Mouse (Mus musculus): ENCODE data around the gene Zmiz1.

Zmiz1 gene

DNA sequence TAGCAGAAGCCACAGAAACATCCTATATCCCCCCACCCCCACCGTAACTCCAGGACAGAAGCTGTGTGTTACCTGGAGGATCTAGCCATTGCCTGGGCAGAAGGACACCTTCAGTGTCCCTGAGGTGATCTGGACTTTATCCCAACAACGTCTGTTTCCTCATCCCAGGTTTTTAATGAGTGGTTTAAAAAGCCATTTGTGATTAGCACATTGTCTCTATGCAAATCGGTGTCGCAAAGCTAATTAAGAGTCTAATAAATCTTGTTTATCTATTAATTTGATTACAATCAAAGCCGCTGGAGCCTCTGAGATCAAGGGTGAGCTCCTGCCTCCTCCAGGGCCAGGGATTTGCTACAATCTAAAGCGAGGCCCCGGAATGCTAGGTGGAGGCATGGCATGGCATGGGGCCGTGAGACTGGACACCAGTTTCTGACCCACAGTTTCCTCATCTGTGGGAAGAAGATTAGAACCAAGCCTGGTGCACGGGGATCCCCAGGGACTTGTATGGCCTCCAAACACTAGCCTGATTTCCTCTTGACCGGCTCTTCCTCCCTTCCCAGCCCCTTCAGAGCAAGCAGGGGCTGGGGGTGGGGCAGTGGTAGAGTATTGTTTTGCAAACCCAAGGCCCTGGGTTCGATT, 180.3 kb downstream of the Zmiz1 start:
- DNase-seq (ENCODE audit: low read depth, low spot score): no peak

DNA sequence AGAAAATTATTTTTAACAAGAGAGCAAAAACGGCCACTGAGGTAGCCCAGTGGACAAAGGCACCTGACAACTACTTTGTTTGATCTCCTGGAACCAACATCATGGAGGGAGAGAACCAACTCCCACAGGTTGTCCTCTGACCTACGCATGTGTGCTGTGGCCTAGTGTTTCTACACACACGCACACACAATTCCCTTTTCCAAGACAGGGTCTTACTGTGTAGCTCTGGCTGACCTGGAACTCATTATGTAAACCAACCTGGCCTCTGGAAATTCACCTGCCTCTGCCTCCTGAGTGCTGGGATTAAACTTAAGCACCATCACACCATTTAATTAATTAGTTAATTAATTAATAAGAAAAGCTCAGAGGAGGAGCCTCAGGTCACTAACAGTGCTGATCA, 181.0 kb downstream of the Zmiz1 start:
- DNase-seq (ENCODE audit: low read depth, low spot score): no peak

DNA sequence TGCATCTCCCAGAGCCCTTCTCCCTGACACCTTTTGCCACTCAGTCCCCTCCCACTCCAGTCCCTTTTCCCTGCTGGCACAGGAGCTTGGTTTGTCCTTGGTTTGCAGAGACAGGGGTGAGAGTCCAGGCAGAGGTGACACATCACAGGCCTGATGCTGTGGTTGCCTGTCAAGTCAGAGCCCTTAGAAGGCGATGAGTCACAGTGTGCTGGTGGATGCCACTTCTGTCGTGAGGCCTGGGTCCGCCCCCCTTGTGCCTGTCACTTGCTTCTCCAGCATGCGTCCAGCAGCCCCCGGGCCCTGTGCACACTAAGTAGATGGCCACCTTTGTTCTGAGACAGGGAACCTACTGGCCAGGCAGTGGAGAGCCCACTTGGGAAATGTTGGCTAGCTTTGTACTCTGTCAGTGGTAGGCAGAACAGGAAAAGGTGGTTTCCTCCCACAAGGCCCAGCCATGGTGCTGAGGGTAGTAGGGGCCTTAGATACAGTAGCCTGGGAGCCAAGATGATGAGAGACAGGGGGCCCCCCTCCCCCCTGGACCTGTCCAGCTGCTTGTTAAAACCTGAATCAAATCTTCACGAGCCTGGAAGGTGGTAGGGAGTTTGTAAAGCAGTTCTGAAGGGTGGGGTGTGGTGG, 181.6 kb downstream of the Zmiz1 start:
- peak; percentile 80 for DNase-seq (ENCODE audit: low read depth, low spot score)

DNA sequence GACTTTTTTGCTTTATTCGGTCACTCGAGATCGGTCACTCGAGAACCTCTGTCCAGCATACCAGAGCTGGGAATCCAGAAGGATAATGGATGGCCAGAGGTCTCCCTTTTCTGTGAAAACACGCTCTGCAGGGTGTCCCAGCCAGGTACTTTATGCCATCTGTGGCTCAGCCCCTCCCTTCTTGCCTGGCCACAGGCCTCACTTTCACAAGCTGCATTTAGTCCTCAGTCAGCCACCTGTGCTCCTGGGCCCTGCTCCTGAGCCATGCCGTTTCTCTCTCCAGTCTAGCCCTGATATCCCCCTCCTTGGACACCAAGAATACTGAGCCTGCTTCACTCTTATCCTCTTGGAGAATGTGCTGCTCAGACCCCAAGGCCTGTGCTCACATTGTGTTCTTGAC, 182.1 kb downstream of the Zmiz1 start:
- peak; percentile 73 for DNase-seq (ENCODE audit: low read depth, low spot score)

DNA sequence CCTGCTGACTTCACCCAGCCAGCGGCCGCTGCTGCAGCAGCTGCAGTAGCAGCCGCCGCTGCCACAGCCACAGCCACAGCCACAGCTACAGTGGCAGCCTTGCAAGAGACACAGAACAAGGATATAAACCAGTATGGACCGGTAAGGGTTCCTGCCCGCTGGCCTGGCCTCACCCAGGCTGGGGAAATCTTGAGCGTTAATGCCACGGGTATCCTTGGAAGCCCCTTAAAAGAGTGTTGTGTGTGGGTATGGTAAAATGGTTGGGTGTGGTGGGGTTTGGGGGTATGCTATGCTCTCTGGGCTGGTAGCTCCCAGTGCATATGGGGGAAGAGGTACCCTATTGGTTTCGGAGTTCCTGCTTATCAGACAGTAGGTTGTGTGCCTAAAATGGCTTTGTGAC, 186.7 kb downstream of the Zmiz1 start:
- DNase-seq (ENCODE audit: low read depth, low spot score): no peak

DNA sequence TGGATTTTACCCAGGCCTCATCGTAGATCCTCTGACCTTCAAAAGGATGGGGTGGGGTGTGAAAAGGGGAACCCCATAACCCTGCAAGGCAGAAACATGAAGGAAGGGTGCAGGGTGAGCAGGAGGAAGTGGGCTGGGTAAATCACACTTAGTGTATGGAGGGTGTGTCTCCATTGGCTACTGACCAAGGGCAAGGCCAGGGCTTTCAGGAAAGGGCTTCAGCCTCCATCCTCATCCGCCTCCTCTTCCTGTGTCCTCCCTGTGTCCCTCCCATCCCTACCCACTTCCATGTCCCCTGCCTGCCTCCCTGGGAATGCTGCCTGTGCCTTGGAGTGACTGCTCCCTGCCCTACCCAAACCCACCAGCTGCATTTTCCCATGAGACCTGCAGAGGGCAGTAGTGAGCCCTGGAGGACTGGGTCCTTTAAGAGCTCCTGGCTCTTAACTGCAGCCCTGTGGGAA, 187.2 kb downstream of the Zmiz1 start:
- DNase-seq (ENCODE audit: low read depth, low spot score): peak; percentile 85

DNA sequence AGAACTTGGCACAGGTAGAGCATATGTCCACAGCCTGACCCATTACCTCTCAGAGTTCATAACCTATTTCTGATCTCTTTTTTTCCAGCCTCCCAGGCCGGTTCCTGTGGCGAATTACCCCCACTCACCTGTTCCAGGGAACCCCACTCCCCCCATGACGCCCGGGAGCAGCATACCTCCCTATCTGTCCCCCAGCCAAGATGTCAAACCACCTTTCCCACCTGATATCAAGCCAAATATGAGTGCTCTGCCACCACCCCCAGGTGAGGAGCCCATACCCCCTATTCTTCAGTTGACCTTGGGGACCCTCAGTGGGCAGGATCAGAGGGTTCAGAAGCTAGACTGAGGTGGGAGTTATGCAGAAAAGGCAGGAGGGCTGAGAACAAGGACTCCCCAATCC, 192.1 kb downstream of the Zmiz1 start:
- DNase-seq (ENCODE audit: low read depth, low spot score): no peak

DNA sequence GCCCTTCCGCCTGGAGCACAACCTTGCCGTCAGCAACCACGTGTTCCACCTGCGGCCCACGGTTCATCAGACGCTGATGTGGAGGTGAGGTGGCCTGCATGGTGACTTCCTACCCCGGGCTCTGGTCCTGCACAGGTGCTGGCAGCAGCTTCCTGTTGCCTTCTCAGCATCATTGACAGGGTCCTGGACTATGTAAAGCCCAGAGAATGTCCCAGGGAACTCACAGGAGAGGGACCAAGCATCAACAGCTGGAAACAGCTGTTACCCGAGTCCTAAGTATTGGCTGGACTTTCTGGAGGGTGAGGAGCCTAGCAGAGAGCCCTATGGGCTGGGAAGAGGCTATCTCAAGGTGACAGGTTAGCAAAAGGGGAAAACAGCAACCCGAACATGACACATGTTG, 192.9 kb downstream of the Zmiz1 start:
- DNase-seq (ENCODE audit: low read depth, low spot score): no peak

DNA sequence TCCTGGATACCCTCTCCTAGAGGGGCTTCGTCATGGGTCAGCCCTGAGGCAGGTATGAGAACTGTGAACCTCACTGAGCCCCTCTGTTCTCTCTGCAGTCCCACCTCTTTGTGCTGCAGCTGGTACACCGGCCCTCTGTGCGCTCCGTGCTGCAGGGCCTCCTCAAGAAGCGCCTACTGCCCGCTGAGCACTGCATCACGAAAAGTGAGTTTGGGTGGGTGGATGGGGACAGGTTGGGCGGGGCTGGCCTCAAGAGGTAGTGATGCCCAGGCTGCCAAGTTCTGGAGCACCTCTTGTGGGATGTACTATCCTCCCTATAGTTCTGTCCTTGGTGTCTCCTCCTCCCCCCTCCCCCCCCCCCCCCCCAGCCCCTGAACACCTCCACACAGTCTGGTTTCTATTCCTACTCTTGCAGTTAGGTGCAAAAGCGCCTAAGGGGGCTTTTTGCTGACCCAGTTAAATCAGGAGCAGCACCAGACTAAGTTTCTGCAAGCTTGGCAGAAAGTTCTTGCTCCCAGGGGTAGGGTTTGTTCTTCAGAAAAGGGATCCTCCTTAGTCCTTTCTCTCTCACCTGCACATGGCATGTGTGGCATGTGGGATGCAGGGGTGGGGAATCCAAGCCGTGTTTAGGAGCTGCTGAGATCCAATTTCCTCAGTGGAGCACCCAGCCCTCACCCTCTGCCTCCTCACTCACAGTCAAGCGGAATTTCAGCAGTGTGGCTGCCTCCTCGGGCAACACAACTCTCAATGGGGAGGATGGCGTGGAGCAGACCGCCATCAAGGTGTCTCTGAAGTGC, 195.6 kb downstream of the Zmiz1 start:
- DNase-seq (ENCODE audit: low read depth, low spot score): peak; percentile 87

DNA sequence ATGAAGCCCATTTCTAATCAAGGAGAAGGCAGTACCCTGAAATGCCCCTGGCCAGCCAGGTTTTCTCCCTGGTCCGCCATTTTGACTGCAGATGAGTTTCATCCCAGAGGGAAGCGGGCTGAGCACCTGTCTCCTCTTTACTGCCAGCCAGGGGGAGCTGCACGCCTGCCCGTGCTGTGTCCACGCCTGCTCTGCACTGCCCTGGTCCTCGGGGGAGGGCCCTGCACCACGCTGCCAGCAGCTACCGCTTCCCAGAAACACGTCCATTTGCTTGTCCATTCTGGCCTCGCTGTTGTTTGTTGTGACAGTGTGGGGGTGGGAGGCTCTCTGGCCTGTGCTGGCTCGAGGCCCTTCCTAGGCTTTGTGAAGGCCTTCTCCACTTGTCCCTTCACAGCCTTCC, 201.7 kb downstream of the Zmiz1 start:
- peak; percentile 80 for DNase-seq (ENCODE audit: low read depth, low spot score)

DNA sequence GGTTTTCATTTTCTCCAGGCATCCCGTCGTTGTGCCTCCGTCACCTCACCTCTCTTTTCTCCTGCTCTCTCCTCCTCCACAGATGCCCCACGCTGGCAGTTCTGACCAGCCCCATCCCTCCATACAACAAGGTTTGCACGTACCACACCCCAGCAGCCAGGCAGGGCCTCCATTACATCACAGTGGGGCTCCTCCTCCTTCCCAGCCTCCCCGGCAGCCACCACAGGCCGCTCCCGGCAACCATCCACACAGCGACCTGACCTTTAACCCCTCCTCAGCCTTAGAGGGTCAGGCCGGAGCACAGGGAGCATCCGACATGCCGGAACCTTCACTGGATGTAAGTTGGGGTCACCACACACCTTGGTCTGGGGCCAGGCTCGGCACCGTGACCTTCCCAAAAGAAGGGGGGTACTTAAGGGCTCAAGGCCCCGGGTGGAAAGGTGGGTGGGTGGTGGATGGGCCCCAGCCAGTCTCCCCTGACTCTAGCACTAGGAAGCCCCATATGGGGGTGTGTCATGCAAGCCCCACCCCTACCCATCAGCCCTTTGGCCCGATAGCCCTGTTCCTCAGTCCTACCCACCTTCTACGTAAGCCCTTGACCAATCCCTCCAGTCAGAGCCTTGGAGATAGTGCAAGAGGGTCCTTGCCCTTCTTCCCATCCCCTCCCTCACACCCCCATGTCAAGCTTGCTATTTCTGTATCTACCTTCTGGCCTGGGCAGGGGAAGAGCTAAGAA, 202.4 kb downstream of the Zmiz1 start:
- DNase-seq (ENCODE audit: low read depth, low spot score): no peak

DNA sequence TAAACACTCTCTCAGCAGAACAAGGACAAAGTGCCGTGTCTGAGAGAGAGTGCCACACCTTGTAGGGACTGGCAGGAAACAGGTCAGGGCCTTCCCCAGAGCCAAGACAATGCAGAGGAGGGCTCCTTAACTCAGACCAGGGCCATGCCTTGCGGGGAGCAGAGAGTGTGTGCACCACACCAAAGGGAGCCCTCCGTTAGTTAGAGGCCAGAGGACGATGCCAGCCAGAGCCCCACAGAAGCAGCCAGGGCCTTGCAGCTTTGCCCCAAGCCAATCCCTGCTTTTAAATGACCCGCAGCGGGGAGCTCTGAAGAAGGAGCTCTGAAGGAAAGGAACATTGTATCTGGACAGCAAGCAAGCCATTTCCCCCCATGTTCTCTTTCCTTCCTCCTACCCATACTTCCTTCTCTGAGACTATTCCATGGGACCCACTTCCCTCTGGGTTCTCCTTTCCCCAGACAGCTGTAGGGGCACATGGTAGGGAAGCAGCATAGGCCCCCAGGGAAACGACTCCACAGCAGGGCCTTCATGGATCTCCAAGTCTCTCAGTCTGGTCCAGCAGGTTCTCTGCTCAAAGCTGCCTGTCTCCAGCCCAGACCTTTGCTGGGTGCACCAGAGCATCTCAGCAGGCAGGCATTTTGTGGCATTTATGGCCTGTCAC, 204.8 kb downstream of the Zmiz1 start:
- no peak for DNase-seq (ENCODE audit: low read depth, low spot score)

DNA sequence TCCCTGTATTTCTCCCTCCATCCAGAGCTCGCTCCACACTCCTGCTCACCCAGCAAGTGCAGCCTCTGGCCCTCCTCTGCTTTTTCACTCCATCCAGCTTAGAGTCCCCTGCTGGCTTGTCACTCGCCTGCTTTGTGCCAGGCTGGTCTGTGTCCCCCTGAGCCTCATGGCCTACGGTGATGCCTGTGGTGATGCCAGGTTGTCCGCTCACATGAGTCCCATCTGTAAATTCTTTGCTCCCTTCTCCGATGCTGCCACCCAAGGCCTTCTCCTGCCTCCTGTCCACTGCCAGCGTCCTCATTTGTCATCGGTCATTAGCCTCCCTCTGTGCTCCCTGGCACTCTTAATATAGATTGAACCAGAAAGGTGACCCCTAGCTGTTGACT, 205.3 kb downstream of the Zmiz1 start:
- DNase-seq (ENCODE audit: low read depth, low spot score): no peak

DNA sequence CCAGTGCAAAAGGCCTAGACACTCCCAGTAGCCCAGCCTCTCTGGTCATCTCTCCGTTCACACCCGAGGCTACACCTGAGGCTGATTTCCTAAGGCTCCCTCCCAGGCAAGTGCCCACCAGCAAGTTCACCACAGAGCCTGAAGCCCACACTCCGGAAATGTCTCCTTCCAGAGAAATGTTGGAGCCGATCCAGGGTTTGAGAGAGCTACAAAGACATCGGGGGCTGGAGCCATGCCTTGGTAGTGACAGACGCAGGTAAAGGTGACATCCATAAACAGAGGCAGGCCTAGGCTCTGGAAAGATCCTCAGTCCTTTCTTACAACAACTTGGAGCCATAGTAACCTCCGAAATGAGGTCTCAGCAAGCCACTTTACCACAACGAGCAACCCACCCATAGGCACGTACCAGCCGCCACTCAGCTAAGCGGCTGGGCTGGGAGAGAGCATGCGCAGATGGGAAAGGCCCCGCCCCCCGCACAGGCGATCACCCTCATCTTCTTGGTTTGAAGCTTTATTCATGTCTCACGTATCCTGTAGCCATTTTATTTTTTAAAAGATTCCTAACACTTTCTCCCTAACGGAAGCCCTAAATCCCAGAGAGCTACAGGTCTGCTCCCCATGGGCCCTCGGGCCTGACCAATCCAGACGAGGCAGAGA, 206.5 kb downstream of the Zmiz1 start:
- DNase-seq (ENCODE audit: low read depth, low spot score): peak; percentile 35

DNA sequence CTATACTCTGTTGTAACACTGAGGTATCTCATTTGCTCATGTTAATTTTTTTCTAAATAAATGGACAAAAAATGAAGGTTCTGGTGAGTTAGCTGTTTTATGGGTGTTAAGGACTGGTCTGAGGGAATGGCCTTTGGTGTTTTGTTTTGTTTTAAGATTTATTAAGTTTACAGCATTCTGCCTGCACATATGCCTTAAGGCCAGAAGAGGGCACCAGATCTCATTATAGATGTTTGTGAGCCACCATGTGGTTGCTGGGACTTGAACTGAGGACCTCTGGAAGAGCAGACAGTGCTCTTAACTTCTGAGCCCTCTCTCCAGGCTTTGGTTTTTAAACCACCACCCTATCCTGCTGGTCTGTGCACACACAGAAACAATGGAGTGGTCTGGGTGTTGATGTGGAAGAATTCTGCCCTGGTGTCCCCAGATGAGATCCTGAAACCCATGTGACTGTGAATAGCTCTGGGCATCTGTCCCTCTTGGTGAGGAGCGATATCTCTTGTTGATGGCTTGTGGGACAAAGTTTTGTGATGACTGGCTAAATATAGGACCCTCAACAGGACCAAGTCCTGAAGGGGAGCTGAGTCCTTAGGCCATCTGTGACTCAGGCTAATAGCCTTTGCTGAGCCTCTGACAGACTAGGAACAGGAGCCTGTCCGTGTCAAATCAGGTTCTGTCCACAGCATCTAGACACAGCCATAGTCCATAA, 207.8 kb downstream of the Zmiz1 start:
- DNase-seq (ENCODE audit: low read depth, low spot score): no peak

DNA sequence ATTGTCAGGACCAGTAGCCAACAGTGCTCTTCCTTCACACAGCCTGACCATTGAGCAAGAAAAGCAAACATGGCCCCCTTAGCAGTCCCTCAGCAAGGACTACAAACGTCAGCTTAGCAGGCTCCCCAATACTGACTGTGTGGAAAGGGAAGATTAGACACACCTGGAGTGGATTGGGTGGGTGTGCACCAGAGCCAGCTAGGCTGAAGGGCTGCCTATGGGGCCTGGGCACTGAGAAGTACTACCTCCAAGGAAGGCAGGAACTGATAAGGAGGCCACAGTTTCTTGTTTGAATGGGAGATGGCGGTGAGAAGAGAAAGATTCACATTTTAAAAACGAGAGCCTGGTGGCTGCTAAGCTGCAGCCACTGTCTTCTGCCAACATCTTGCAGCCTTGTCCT, 208.6 kb downstream of the Zmiz1 start:
- DNase-seq (ENCODE audit: low read depth, low spot score): no peak

DNA sequence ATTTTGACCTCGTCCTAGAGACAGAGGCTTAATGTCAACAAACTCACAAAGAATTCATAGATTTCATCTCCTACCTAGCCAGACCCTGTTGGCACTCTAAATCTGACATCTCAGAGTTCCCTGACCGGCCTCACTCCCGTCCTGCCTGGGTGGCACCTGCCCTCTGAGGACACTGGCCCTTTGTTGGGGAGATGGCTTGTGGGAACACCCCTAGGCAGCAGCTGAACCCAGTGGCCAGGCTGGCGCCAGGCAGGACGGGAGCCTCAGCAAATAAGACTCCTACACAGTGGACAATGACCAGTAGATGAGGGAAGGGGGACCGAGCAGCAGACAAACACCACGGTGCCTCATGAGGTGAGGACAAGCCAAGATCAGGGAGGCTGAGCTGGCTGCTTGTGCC, 220.6 kb downstream of the Zmiz1 start:
- DNase-seq (ENCODE audit: low read depth, low spot score): no peak

DNA sequence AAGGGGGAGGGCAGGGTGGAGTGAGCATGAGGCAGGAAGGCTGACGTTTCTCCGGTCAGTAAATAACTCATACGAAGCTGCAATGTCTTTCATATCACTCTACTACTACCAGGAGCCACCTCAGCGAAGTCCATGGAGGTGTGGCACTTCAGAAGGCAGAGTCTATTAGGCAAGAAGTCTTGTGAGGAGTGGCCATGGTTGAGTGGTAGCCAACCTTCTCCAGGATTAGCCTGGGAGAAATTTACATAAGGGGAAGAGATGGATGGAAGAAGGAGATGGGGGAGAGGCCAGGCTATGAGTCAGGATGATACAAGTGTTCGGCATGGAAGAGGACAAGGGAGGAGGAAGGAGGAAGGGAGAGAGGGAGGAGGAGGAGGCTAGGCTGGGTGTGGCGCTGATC, 223.0 kb downstream of the Zmiz1 start:
- DNase-seq (ENCODE audit: low read depth, low spot score): no peak

DNA sequence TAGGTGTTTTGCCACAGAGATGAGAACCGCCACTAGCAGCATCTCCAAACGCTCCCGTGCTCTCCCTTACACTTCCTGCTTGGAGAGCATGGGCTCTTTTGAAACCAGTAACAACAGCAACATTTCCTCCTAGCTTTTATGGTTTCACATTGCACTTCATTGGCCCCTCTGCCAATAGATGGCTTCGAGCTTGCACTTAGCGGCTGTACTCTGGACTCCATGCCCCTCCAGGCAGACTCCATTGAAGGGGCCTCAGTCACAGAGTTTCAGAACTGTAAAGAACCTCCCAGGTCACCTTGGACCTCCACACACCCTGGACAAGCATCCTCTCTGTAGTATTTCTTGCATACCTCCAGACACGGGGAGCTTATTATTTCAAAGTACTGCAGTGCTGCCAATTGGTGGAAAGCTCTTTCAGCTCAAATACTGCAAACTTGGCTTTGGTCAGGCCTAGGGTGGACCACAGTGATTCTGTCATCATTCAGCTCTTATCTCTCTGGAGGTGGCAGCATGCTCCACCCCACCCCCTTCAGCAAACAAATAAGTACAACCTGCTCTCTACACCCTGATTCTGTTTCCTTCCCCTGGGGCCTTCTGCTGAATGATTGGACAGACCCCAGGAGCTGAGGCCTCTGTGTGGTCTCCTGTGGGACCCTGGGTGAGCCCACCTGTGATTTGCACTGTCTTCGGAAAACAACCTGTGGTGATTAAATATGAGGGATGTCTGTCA, 227.4 kb downstream of the Zmiz1 start:
- DNase-seq (ENCODE audit: low read depth, low spot score): no peak
